Mouse (Mus musculus) urinary bladder, postnatal 36 days (tissue): ENCODE data around the gene Tmem186.

Experiments used
- DNase-seq, 2 experiments: peaks; one replicate each; pipeline ENCODE4 v3.0.0; 2022; ENCODE audit warnings: low spot score in 2 of 2, mixed read lengths in 1 of 2

Gene Tmem186

DNA sequence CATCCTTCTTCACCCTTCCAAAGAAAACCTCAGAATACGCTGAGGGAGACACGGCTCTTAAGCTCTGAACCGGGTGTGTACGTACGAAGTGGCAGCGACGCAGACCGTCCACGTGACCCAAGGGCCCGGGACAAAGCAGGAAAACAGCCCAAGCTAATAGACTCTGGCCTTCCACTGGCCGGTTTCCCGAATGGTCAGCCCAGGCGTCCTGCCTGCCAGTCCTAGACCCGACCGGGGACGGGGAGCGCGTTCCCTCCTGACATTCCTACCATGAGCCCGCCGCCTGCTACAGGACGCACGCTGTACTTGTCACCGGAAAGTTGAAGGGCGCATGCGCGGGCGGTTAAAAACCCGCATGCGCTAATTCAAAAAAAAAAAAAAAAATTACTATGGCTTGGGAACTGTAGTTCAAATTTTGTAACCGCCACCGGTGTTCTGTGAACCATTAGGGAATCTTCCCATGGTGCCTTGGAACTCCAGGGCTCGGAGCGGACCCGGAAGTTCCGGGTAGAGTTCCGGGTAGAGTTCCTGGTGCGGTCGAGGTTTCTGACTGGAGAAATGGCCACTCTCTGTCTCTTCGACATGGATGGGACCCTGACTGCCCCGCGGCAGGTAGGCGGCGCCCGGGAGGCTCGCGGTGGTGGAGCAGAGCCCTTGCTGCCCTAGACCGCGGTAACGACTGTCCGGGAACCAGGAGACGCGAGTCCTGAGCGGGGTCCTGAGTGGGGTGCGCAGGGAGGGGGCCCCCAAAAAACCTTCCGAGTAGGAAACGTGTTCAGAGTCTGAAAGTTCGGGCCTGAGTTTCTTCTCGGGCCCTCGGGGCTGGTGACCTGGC is at the start of gene Tmem186, which contains the start of gene Pmm2:
Gene Tmem186, minus strand, starts transcription at position 496 of the 835 bp plus-strand sequence.
Gene Pmm2, plus strand, starts transcription at position 458 of the 835 bp plus-strand sequence.
- DNase-seq = peak; percentile 71 to 82

DNA sequence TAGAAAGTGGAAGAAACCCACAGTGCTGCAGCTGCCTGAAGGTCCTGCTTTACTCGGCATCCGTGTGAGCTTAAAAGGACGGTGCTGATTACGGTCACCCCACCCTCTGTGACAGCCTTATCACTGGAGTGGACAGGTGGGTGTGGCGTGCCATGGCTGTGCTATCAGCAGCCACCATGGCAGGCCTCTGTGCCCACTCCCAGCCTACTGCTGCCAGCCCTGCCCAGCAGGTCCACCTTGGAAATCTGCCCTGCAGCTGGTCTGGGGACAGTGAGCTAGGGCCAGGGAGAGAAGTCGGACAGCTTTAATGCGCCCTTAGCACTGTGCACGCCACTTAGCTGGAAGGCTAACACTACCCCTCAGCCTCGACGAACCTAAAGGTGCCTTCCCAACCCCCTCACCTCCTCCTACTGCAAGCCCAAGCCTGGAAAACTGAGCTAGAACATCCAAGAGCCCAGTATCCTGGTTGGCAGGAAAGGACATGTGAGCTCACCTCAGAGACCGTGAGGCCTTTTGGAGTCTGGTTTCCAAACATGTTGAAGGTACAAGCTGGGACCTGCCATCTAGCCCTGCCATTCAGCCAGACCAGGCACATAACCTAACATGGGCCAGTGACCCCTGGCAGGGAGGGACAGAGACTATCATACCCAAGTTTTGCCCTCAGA is 49.5 kb upstream of the Tmem186 start:
- DNase-seq = no peak

DNA sequence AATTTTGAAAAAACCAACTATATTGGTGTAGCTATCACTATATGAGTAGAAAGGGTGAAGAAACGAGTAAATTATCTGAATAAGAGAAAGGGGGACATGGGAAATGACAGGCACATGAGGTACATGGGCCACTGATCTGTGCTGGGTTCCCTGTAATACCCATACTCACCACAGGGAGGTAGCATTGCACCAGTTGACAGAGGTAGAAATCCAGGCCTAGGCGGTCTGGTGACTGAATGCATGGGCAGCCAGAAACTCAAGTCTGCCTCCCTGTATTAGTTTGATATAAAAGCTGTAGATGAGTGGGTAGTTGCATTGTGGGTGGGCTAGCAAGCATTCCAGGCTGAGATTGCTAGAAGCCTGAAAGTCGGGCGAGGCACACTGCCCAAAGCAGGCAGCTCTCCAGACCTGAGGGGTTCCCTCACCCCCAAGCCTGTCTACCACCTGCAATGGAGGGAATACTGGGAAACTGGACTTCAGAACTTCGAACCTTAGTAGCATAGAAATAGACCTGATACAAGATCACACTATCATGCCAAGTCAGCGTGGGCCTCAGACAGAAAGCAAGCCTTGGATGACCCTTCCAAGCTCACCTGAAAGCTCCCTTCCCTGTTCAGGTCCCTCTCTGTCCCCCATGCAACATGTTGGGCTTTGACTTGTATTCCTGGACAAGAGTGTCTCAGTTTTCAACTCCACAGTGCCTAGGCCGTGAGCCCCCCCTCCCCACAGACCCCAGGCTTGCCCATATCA is 48.8 kb upstream of the Tmem186 start:
- DNase-seq = peak; percentile 63 to 69

DNA sequence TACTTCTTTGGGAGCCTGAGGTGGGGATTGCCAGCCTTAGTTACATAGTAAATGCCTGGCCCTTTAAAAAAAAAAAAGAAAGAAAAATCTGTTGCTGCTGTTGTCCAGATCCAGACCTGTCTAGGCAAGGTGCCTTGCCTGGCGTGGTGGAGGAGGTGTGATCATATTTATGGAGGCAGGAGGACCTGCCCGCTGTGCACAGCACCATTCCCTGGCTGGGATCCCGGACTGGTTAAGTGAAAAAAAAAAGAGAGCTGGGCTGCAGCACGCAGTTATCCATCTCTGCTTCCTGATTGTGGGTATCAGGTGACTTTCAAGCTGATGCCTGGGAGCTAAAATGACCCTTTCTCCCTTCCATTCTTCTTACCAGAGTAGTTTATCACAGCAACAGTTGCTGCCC is 47.6 kb upstream of the Tmem186 start:
- DNase-seq = peak in 1 of 2 experiments; percentile 23

DNA sequence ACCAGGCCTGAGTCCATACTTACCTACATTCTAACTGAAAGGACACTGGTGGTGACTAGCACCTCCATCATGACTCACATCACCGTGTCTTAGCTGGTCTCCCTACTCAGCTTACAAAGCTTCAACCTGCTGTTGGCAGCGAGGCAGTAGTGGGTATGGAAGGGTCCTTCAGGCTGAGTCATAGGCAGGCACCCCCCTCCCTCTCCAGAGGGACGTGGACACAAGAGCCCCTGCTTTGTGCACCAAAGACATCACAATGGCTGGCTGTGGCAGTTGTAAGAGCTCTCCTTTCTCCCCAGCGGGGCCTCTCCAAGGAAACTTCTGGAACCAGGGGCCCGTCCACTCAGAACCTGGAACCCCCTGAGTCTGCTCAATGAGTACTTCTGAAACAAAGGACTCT is 43.0 kb upstream of the Tmem186 start, which contains the start of gene Gm5767:
Gene Gm5767, plus strand, starts transcription at position 301 of the 400 bp plus-strand sequence.
- DNase-seq = no peak

DNA sequence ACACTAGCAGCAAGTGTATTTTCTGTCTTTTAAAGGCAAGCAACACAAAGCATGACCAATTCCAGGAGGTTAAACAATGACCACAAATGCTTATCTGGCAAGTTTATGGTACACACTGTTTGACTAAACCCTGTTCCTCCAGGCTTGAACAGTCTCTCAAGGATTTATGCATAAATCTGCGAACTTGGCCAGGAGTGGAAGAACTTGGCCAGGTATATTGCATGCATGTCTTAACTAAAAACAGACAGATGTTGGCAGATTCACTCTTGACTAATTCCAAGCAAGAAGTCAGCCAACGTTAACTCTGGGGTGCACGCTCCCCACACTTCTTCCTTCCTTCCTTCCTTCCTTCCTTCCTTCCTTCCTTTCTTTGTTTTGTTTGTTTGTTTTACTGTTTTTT is 42.3 kb upstream of the Tmem186 start:
- no peak for DNase-seq

DNA sequence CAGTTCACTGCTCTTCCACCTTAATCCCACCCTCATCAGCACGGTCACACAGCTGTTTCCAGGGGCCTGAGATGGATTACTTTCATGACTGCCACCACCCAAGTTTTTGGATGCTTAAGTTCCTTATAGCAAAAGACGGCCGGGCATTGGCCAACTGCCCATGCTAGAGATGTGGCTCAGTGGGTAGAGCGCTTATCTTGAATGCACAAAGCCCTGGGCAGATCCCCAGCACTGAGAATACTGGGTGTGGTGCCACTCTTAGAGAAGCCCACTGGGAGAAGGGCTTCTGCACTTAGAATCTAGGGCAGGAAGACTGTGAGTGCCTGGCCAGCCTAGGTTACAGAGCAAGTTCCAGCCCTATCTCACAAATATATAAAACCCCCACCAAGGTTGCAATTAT is 41.2 kb upstream of the Tmem186 start:
- DNase-seq = no peak

DNA sequence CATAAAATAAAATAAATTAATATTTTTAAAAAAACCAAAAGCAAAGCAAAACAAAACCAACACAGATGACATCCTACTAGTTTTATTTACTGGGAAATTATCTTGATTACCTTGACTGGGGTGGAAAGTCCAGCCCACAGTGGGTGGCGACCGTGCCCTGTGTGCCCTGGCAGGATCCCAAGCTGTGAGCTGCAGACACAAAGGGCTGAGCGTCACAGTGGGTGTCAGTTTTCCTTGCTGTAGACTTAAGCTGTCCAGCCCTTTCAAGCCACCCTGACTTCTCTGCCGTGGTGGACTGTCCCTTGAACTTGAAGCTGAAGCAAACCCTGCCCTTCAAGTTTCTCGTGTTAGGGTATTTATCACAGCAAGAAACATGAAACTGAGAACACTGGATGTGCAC is 40.5 kb upstream of the Tmem186 start:
- DNase-seq = no peak

DNA sequence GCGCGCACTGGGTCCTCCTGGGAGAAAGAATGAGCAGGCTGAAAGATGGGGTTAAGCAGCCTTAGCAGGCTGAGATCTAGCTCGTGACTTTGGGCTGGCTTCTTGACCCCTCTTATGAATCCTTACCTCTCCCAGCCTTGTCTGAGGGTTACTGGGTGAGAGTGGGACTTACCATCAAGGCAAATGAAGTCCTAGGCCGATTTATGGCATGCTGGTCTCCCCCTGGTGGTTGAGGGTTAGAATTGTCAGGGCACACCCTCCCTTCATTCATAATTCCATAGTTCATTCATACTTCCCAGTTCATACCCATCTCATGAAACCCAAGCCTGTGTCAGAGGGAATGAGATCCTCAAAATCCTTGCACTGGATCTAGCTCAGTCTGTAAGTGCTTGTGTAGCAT is 39.3 kb upstream of the Tmem186 start:
- peak; percentile 33 to 42 for DNase-seq

DNA sequence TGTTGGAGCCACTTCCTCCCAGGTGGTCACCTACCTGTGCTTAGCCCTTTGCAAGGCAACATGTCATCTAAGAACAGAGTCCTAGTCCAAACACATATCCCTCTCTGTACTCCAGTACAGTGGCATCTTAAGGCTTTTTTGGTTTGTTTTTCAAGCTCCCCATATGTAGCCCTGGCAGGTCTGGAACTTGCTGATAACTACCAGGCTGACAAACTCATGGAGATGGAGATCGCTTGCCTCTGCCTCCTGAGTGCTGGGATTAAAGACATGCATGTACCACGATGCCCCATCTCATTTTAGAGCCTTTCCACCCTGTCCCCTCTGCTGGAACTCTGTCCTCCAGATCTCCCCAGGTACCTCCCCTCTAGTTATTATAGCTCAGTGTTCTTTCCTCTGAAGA is 38.7 kb upstream of the Tmem186 start:
- no peak for DNase-seq

DNA sequence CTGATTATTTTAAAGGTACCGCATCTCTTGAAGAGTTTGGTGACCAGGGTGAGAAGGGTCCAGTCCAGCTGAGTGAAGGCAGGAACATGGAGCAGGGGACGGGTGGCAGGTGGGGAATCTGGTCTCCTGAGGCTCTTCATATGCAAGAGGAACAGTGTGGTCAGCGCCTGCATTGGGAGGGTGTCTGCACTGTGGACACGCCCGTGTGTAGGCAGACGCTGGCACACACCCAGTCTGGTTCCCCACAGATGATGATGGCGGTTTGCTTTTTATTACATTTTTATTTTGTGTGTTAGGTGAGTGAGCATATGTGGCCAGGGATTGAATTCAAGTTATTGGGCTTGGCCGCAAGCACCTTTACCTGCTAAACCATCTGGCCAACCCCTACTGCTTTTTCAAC is 38.0 kb upstream of the Tmem186 start:
- DNase-seq = no peak

DNA sequence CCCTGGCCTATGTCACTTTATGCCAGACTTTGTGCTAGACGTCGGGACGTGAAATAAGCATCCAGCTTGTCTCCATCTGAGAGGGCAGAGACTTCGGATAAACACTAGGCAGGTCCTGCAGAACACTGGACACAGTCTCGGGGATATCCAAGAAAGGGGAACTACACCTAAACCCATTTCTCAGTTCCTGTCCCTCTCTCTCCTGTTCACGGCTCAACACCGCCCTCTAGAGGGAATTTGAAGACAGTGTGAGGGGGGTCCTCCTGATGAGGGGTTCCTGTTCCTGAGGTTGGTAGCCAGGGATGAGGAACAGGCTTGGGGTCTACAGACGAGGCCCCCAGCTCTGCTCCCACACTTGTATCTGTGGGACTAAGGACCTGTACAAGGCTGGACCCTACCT is 36.7 kb upstream of the Tmem186 start:
- DNase-seq = peak in 1 of 2 experiments; percentile 29

DNA sequence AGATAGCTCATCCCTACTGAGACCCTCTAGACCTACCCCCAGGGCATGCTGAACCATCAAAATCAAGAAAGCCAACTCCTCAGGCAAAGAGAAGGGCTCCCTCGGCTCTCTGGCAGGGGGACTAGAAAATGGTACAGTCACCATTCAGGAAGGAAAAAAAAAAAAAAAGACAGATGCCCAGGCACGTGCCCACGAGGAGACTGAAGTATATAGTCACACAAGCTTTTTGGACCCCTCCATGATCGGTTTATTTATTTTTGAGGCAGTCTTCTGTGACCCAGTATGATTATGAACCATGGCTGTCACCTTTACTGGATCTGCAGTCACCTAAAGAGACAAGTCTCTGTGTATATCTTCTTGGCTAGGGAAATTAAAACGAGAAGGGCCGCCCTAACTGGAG is 35.8 kb upstream of the Tmem186 start:
- no peak for DNase-seq

DNA sequence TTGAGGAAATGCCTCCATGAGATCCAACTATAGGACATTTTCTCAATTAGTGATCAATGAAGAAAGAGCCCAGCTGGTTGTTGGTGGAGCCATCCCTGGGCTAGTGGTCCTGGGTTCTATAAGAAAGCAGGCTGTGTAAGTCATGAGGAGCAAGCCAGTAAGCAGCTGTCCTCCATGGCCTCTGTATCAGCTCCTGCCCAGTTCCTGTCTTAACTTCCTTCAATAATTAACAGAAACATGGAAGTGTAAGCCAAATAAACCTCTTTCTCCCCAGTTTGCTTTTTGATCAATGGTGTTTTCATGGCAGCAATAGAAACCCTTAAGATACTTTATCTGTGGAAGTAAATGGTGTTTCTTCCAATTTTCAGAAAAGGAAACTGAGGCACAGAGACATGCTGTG is 35.3 kb upstream of the Tmem186 start:
- DNase-seq = no peak

DNA sequence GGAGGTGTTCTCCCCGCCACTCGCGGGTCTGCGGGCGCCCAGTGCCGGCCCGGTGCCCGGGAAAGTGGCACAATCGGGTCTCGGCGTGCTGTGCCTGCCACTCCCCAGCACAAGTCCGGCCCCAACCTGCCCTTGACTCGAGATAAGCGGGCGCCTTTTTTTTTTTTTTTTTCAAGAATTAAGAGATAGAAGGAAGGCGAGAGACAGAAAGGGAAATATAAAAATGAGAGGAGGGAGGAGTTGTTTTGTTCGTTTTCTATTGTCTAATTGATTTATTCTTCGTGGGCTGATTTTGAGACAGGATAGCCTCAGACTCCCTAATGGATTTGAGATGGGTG is 34.8 kb upstream of the Tmem186 start:
- DNase-seq = no peak

DNA sequence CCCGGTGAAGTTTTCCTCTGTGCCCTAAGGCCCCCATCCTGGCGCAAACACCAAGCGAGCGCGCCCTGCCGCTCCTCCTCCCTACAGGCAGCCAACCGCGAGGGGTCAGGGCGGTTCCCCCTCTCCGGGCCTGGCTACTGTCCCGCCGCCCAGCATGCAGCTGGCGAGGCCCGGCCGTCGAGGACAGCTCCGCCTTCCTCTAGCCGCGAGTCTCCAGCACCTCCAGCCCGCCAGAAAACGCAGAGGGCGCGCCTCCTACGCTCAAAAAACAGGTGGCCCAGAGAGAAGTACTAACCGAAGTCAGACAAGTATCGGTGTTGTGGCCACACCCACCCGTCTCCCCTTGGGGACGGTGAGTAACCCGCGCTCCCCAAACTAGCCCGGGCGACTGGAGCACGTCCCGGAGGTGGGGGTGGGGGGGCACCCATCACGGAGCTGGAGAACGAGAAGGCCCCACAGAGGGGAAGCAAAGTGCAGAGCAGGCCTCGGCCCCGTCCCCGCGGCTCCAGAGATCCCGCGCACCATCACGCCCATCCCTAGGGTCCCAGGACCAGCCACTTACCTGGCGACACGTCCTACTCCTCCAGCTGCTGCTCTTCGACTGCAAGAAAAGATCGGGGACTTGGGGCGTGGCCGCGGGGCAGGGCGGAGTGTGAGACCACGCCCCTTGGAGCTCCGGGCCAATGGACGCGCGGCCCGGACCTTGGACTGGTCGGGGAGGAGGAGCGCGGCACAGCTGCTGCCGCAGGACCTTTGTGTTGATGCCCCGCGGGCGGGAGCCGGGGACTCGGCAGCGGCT is 34.2 kb upstream of the Tmem186 start, which contains the start of gene Carhsp1:
Gene Carhsp1, minus strand, starts transcription at position 605 of the 799 bp plus-strand sequence.
- peak; percentile 87 to 96 for DNase-seq

DNA sequence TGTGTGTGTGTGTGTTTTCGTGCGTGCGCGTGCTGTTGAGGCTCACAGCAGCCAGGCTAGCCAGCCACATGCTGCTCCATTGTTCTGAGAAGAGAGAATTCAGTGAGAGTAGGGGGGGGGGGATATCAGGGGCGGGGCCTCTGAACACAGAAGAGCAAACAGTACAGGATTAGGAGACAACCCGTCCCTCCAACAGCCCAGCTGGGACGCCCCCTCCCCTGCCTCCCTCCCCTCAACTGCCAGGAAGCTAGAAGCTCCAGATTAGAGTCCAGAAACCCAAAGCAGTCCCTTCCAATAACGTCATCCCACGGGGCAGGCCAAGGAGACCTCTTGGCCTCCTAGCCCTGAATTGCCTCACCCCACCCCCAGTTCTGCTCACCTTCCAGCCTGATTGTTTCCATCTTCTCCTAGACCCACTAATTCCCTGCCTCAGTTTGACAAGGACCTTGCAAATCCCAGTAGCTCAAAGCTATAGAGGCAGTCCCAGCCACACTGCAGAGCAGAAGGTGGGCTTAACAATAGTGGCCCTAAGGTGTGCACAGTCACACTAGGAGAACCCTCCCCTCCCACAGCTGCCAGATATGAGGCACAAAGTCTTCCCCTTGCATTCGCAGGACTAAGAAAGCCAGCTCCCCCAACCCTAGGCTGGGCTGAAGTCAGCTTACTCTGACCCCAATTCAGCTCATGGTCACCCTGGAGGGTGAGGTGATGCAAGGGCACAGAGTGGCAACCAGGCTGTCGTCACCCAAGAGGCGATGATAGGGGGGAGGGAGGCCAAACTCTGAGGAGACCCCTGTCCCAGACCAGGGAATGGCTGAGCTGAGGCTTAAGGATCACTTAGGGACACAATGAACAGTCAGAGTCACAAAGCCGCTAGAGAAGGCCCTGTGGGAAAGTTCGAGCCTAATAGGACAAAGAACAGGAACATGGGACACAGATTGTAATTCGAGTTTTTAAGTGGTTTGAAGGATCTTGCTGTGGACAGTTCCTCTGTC is 32.8 kb upstream of the Tmem186 start:
- DNase-seq = no peak

DNA sequence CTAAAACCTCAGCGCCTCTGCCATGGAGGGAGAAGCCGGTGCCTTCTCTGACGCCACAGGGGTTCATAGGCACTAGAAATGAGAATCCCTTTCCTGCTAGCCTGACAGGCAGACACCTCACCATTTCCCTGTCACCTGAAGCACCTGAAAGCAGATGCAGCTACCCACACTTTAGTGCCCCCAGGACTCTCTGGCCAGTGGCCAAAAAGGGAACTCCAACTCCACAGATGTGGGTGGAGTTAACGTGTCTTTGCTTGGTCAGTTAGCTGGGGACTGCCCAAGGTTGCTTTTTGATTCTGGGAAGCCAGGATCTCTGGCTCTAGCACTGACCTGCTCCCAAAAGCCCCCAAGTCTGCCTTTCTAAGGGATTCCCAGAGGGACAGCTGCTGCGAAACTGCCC is 31.9 kb upstream of the Tmem186 start:
- no peak for DNase-seq

DNA sequence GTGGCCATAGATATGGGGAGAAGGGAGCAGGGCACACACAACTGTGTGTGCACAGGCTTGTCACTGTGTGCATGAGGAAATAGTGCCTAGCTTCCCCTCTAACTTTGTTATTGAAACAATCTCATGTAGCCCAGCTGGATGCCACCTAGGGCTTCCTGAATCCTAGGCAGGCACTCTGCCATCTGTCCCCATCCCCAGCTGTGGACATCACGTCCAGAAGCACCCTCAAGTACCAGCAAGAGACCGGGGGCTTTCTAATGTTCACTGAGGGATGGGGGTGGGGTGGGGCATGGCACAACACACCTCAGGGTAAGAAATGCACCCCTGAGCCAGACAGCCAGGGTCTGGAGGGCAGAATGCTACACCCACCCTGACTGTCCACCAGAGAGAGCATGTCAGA is 30.9 kb upstream of the Tmem186 start:
- DNase-seq = no peak

DNA sequence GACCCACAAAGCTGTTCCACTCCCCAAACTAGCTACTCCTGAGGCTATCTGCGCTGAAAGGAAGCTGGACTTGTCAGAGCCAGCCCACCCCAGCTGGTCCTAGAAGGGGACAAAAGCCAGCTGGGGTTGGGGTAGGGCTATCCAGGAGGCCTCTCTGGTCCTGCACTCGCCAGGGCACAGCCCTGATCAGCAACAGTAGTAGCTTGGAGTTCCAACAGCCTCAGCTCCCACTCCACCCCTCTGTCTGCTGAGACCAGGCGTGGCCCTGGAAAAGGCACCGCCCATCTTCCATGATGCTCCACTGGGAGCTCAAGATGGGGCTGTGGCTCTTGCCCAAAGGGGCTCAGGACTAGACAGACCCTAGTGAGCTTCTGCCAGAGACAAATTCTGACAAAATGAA is 30.3 kb upstream of the Tmem186 start:
- DNase-seq = peak in 1 of 2 experiments; percentile 17
